Mouse (Mus musculus) thymus, adult 2 months (tissue): ENCODE results near the gene Igfbp5. TPM values are rescaled to one million over a fixed set of nuclear protein-coding genes. Genes with fewer than 3 reads are reported as not detected.

Experiments used
- DNase-seq: peaks from one replicate; pipeline ENCODE4 v3.0.0; 2021
- H3K27ac ChIP-seq: fragments of 200-500 bp; 2 replicates; pipeline ENCODE4 v1.5.1; 2012; ENCODE audit warnings: low read length, control low read depth; ENCODE audit not compliant: control insufficient read depth, insufficient read depth
- H3K27me3 ChIP-seq: fragments of 200-500 bp; 2 replicates; pipeline ENCODE4 v1.6.1; 2012; ENCODE audit warnings: mild to moderate bottlenecking, low read length, moderate library complexity, mixed read lengths; ENCODE audit not compliant: control insufficient read depth, insufficient read depth
- H3K36me3 ChIP-seq: fragments of 200-500 bp; 2 replicates; pipeline ENCODE4 v1.6.1; 2012; ENCODE audit warnings: mild to moderate bottlenecking, low read length, moderate library complexity; ENCODE audit not compliant: control insufficient read depth, insufficient read depth
- H3K4me1 ChIP-seq: fragments of 200-500 bp; replicated peaks from 2 replicates; pipeline ENCODE4 v1.6.1; 2012; ENCODE audit warnings: low read length; ENCODE audit not compliant: control insufficient read depth, insufficient read depth
- H3K4me3 ChIP-seq: fragments of 200-500 bp; 2 replicates; pipeline ENCODE4 v1.5.1; 2012; ENCODE audit warnings: mild to moderate bottlenecking, low read length, control low read depth, moderate library complexity; ENCODE audit not compliant: control insufficient read depth, insufficient read depth
- CTCF ChIP-seq: fragments of 200-500 bp; IDR thresholded peaks from 2 replicates; pipeline ENCODE4 v1.5.1; 2012; ENCODE audit warnings: mild to moderate bottlenecking, control low read depth, low read length, moderate library complexity, borderline replicate concordance; ENCODE audit not compliant: control insufficient read depth, poor library complexity, insufficient read depth; ENCODE audit errors: extremely low read depth
- POLR2A ChIP-seq: fragments of 200-500 bp; IDR thresholded peaks from 2 replicates; pipeline ENCODE4 v1.6.1; 2012; ENCODE audit warnings: mild to moderate bottlenecking, low read length, control low read depth, moderate library complexity; ENCODE audit not compliant: control insufficient read depth, poor library complexity, insufficient read depth; ENCODE audit errors: extremely low read depth
- WGBS: fragments of 180-500 bp; shearing (Covaris S2); methylation state at CpG from one replicate; pipeline ENCODE4 v1.1.7; 2018; 5-methylcytosine and 5-hydroxymethylcytosine counted together
- polyA plus RNA-seq: library from polyadenylated mRNA; depleted of rRNA; stranded (reverse); fragments of >200 nt; gene quantifications from 2 replicates; pipeline ENCODE4 v1.2.3, GENCODE M21; 2012

Gene Igfbp5
- polyA plus RNA-seq, 1 experiment: 58.3 TPM

GRCm38 (mm10) chr1:72885111-72885818, 10.6 kb upstream of the Igfbp5 start:
- WGBS: 90% methylated on average over 11 of the region's 11 CpGs

GRCm38 (mm10) chr1:72879319-72879634, 4.6 kb upstream of the Igfbp5 start:
- no peaks in the 10 kb centered on the region for H3K36me3 ChIP-seq
- H3K27me3 ChIP-seq: 0 out of 2 replicates have a peak, but pooled peaks cover 3% of the 10 kb centered on the region
- TF ChIP-seq CTCF (no peak), POLR2A (no peak)
- H3K4me1 ChIP-seq: no peaks in the 10 kb centered on the region
- DNase-seq: no peak
- no peak overlapping the region for H3K27ac ChIP-seq
- no peak overlapping the region for H3K4me3 ChIP-seq
- 63% methylated on average over 4 of the region's 4 CpGs for WGBS

More at GRCm38 (mm10) chr1:72885111-72885818, 10.6 kb upstream of the Igfbp5 start:
- TF ChIP-seq CTCF (no peak), POLR2A (no peak)
- no peak for DNase-seq
- Histone ChIP-seq H3K36me3 (no peaks in the 10 kb centered on the region), H3K4me3 (no peak overlapping the region), H3K27me3 (no peaks in the 10 kb centered on the region), H3K27ac (no peak overlapping the region), H3K4me1 (no peaks in the 10 kb centered on the region)

GRCm38 (mm10) chr1:72878473-72879318, 4.0 kb upstream of the Igfbp5 start:
- Histone ChIP-seq H3K4me1 (no peaks in the 10 kb centered on the region), H3K27ac (no peak overlapping the region), H3K36me3 (no peaks in the 10 kb centered on the region), H3K4me3 (no peak overlapping the region), H3K27me3 (peaks cover 5% of the 10 kb centered on the region; the same call in 1 of the 2 replicates)
- no peak for DNase-seq
- 75% methylated on average over 25 of the region's 25 CpGs for WGBS
- TF ChIP-seq CTCF (no peak), POLR2A (no peak)

GRCm38 (mm10) chr1:72877892-72878291, 3.2 kb upstream of the Igfbp5 start:
- Histone ChIP-seq H3K4me1 (no peaks in the 10 kb centered on the region), H3K4me3 (no peak overlapping the region), H3K27me3 (peaks cover 7% of the 10 kb centered on the region; the same call in 1 of the 2 replicates), H3K36me3 (no peaks in the 10 kb centered on the region), H3K27ac (no peak overlapping the region)
- DNase-seq: no peak
- WGBS: 8% methylated on average over 3 of the region's 3 CpGs
- TF ChIP-seq POLR2A: no peak
- no peak for TF ChIP-seq CTCF

GRCm38 (mm10) chr1:72876111-72876510, 1.4 kb upstream of the Igfbp5 start:
- WGBS: 55% methylated on average over 3 of the region's 3 CpGs
- H3K27ac ChIP-seq: no peak overlapping the region
- TF ChIP-seq CTCF (no peak), POLR2A (no peak)
- no peak overlapping the region for H3K4me3 ChIP-seq
- no peaks in the 10 kb centered on the region for H3K36me3 ChIP-seq
- H3K27me3 ChIP-seq: peaks cover 10% of the 10 kb centered on the region; the same call in 1 of the 2 replicates
- no peak for DNase-seq
- H3K4me1 ChIP-seq: no peaks in the 10 kb centered on the region

- no peak overlapping the region for H3K4me3 ChIP-seq
- 2% methylated on average over 3 of the region's 3 CpGs for WGBS
- no peak overlapping the region for H3K27ac ChIP-seq
- no peaks in the 10 kb centered on the region for H3K36me3 ChIP-seq
- peaks cover 10% of the 10 kb centered on the region; the same call in 1 of the 2 replicates for H3K27me3 ChIP-seq
- no peak for TF ChIP-seq CTCF
- TF ChIP-seq POLR2A: no peak
- no peak for DNase-seq
- H3K4me1 ChIP-seq: no peaks in the 10 kb centered on the region
Measured at GRCm38 (mm10) chr1:72875708-72876107, 1.0 kb upstream of the Igfbp5 start.
